Mouse (Mus musculus) layer of hippocampus, postnatal 36 days (tissue): ENCODE measurements at regions not wholly inside any gene's neighbourhood (a gene's known extent, or its start where the extent isn't known, plus 50 kb on each side); places are given as distances from the start of the nearest gene placed in this dataset.
A peak's percentile ranks its signal among the peaks of the same experiment; 100 is the strongest.
"Not testable (repeated sequence)": the region's sequence is repeated elsewhere in the genome, so short reads cannot be mapped to it uniquely, and the experiment has no call there.

Experiments
- DNase-seq, 2 experiments: peaks; one replicate each; pipeline ENCODE4 v3.0.0; 2022

- no peak for DNase-seq
These were observed 191.8 kb upstream of the Fmr1 start for GRCm38 (mm10) chrX:68486585-68486984.

DNA sequence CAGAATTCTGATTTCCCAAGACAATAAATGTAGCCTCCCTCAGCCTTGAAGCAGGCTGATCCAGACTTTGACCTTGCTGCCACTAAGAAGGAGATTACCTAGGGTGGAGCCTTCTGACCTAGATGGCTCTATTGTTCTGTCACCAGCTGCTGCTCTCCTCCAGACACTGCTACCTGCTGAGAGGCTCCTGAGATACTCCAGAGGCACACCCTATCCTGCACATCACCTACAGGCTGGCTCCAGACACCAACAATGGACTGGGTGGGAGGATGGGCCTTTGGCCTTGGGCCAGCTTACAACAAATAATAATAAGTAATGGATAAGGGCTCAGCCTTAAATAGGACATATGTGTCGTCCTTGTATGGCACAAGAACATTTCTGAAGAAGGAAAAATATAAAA is 186.3 kb upstream of the Fmr1 start:
- not testable (repeated sequence) for DNase-seq

- DNase-seq = no peak
These were observed 183.8 kb upstream of the Fmr1 start for GRCm38 (mm10) chrX:68494398-68495143.

- no peak for DNase-seq
These were observed 183.2 kb upstream of the Fmr1 start for GRCm38 (mm10) chrX:68495144-68495493.

GRCm38 (mm10) chrX:68495751-68496150 is 182.6 kb upstream of the Fmr1 start:
- no peak for DNase-seq

GRCm38 (mm10) chrX:68497886-68498285 is 180.5 kb upstream of the Fmr1 start:
- DNase-seq = no peak

DNA sequence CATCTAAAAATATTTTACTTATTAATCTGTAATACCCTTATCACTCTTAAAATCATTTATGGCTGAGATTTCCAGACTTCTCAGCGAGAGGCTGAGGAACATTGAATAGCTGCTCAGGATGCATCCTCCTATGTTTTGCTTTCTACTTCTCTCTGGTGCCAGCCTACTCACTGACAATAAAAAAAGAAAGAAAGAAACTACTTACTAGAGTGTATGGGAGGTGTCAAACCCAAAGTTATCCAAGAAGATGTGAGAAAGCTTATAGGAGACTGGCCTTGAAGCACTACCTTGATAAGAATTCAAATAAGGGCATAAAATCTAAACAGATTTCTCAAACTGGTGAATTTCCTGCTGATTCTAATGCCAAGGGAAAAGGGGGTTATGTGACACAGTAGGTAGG is 175.4 kb upstream of the Fmr1 start:
- DNase-seq = no peak

- DNase-seq = no peak
These were observed 170.7 kb upstream of the Fmr1 start for GRCm38 (mm10) chrX:68507664-68508063.

DNA sequence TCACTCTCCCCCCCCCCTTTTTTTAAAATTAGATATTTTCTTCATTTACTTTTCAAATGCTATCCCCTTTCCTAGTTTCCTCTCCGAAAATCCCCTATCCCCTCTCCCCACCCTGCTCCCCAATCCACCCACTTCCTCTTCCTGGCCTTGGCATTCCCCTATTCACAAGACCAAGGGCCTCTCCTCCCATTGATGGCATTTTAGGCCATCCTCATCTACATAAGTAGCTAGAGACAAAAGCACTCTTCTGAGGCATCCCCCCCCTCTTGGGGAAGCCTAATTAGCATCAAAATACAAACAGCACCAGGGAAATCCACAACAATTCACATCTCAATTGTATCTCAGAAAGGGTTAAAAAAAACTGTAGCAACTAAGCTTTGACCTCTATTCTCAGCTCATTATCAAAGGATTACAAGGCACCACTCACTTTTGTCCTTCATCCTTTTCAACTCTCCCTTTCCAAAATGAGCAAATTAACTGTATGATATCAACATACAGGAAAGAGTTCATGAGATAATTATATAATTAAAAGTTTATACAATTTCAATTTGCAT is 166.1 kb upstream of the Fmr1 start:
- no peak for DNase-seq

DNA sequence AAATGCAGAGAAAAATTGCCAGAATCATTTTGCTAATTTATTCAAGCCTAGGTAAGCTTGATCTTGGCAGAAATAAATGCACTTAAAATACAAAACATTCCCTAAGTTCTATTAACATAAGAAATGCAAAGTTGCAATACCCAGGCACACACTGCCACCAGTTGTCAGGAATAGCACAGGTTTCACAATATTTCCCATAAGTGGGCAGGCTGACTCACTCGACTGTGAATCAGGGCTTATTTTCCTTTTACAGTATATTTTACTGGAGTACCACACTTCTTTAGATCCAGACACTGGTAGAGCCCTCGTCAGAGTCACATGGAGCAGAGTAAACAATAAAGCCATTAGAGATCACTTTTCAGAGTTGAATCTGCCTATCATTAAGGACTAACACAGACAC is 131.8 kb upstream of the Fmr1 start:
- DNase-seq = no peak

DNA sequence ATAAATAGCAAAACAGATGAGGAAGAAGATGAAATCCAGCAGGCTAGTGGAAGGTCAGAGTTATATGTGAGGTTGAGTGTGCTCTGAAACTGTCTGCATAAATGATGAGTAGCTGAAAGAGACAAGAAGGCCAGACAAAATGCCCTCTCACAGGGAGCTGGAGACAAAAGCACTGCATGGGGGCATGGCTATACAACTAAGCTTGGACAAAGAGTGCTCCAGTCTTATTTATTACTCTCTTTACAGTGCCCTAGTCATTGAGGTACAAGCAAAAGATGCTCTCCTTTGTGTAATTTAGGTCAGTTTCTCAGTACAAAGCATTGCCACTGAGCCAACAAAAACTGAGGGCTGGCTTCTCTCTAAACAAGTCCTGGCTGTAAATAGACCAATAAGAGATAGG is 124.3 kb upstream of the Fmr1 start:
- DNase-seq = no peak

DNA sequence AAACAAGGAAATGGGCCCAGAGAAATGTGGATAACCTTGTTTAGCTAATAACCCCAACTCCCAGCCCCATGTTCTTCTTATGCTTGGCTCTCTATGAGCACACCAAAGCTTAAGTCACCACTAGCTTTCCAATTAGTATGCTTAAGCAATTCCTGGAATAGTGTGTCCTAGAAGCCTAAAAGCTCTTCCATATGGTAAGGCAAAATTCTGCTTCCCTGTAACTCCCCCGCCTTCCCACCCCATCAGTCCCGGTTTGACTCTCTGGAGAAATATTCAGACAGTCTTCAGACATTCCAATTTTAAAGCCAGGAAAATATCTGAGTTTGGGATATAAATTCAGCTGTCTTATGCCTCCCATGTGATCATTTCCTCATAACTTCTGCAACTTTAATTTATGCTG is 120.6 kb upstream of the Fmr1 start:
- DNase-seq = peak in 1 of 2 experiments; percentile 6

DNA sequence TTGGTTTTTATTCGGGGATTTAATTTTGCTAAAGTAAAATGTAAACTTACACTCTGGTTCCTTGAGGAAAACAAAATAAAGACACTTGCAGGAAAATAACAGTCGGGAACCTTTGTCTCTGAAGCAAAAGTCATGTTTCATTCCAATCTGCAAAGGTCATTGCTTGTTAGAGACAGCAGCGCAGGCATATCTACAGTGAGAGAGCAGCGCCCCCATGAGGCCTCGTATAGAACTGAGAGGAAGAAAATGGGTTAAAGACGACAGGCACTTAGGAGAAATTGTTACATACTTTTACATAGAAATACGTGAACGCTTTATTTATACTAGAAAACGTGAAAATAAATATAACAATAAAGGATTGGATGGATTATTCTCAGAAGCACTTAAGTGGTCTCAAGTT is 93.1 kb upstream of the Fmr1 start:
- peak; percentile 5 to 11 for DNase-seq

DNA sequence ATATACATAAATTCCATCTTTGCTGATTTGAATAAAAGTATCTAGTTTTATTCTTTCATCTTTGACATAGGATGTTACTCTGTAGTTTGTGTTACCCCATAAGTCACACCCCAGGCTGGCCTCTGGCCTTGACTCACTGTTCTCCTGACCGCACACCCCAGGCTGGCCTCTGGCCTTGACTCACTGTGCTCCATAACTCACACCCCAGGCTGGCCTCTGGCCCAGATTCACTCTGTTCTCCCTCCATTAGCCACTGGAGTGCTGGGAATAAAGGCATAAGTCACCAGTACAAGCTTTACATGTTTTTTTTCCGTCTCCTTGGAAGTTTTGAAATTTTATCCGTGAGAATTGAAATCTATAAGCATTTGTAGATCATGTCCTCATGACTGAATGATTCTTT is 56.2 kb upstream of the Fmr1 start:
- no peak for DNase-seq
